Mouse (Mus musculus): ENCODE results near the gene Agpat4.

GRCm38 (mm10) chr17:12102326-12102725, 16.2 kb upstream of the Agpat4 start:
- TF ChIP-seq ZC3H11A (IDR thresholded peaks at IDR 0.05; ENCODE audit: borderline replicate concordance, low read depth, low read length): no peak
- no peak for TF ChIP-seq HCFC1 (IDR thresholded peaks at IDR 0.05; ENCODE audit: borderline replicate concordance, insufficient read depth, low read length)
- TF ChIP-seq MAFK (IDR thresholded peaks at IDR 0.05; ENCODE audit: insufficient read depth, low read depth, low read length): no peak

All from ES-E14 (cell line).